Mouse (Mus musculus) midbrain, embryonic 11.5 days (tissue): ENCODE measurements at regions not wholly inside any gene's neighbourhood (a gene's known extent, or its start where the extent isn't known, plus 50 kb on each side); places are given as distances from the start of the nearest gene placed in this dataset.

Experiments used
- ATAC-seq: fragments of 200-750 bp; cut with Nextera tagmentation; 2 replicates; pipeline ENCODE4 v1.8.0; 2017; ENCODE audit warnings: moderate TSS enrichment, moderate library complexity; ENCODE audit not compliant: low FRiP score
- DNase-seq: peaks from one replicate; pipeline ENCODE4 v3.0.0; 2015; ENCODE audit warnings: low spot score; ENCODE audit errors: missing footprints
- H3K27ac ChIP-seq: fragments of 300-500 bp; sonication (generic); 2 replicates; pipeline ENCODE4 v1.5.1; 2014; ENCODE audit warnings: low read depth, low read length
- H3K27me3 ChIP-seq: fragments of 300-500 bp; sonication (generic); 2 replicates; pipeline ENCODE4 v1.6.1; 2014; ENCODE audit warnings: mild to moderate bottlenecking, low read length, moderate library complexity, mixed read lengths; ENCODE audit not compliant: control insufficient read depth, insufficient read depth
- H3K36me3 ChIP-seq: fragments of 300-500 bp; sonication (generic); 2 replicates; pipeline ENCODE4 v1.6.1; 2014; ENCODE audit warnings: mild to moderate bottlenecking, low read length, moderate library complexity, mixed read lengths; ENCODE audit not compliant: control insufficient read depth, insufficient read depth
- H3K4me1 ChIP-seq: fragments of 300-500 bp; sonication (generic); 2 replicates; pipeline ENCODE4 v1.6.1; 2014; ENCODE audit warnings: low read length; ENCODE audit not compliant: control insufficient read depth, insufficient read depth
- H3K4me2 ChIP-seq: fragments of 300-500 bp; sonication (generic); 2 replicates; pipeline ENCODE4 v1.6.1; 2014; ENCODE audit warnings: mild to moderate bottlenecking, moderate library complexity
- H3K4me3 ChIP-seq: fragments of 300-500 bp; sonication (generic); 2 replicates; pipeline ENCODE4 v1.5.1; 2014; ENCODE audit warnings: low read depth, low read length
- H3K9ac ChIP-seq: fragments of 300-500 bp; sonication (generic); 2 replicates; pipeline ENCODE4 v1.6.1; 2014; ENCODE audit warnings: low read length
- H3K9me3 ChIP-seq: fragments of 300-500 bp; sonication (generic); 2 replicates; pipeline ENCODE4 v1.6.1; 2016; ENCODE audit warnings: low read length; ENCODE audit not compliant: control insufficient read depth
- WGBS: fragments of 180-500 bp; shearing (Covaris S2); extraction: QIAGEN DNeasy Blood & Tissue Kit; methylation state at CpG from one replicate; pipeline ENCODE4 v1.1.7; 2014; 5-methylcytosine and 5-hydroxymethylcytosine counted together

- 56% methylated on average over 2 of the region's 2 CpGs for WGBS
- no peak for ATAC-seq
Measured at GRCm38 (mm10) chr9:84896073-84896472, 416.5 kb upstream of the Gm11114 start.

GRCm38 (mm10) chr9:84900643-84901042 is 411.9 kb upstream of the Gm11114 start:
- ATAC-seq (no peak), DNase-seq (no peak)
- no peak overlapping the region for H3K9ac ChIP-seq
- H3K36me3 ChIP-seq = no peaks in the 10 kb centered on the region
- WGBS = 64% methylated on average over 2 of the region's 2 CpGs
- H3K4me3 ChIP-seq = no peak overlapping the region
- no peaks in the 10 kb centered on the region for H3K4me1 ChIP-seq
- H3K4me2 ChIP-seq = no peak overlapping the region
- no peak overlapping the region for H3K27ac ChIP-seq
- H3K27me3 ChIP-seq = no peaks in the 10 kb centered on the region
- H3K9me3 ChIP-seq = no peaks in the 10 kb centered on the region

More at GRCm38 (mm10) chr9:84896073-84896472, 416.5 kb upstream of the Gm11114 start:
- H3K27me3 ChIP-seq = no peaks in the 10 kb centered on the region
- no peak overlapping the region for H3K4me2 ChIP-seq
- no peak overlapping the region for H3K27ac ChIP-seq
- no peaks in the 10 kb centered on the region for H3K9me3 ChIP-seq
- no peak overlapping the region for H3K9ac ChIP-seq
- H3K4me1 ChIP-seq = no peaks in the 10 kb centered on the region
- H3K36me3 ChIP-seq = no peaks in the 10 kb centered on the region
- DNase-seq = no peak
- no peak overlapping the region for H3K4me3 ChIP-seq

GRCm38 (mm10) chr9:84906244-84906643 is 406.3 kb upstream of the Gm11114 start:
- ATAC-seq (no peak), DNase-seq (no peak)
- Histone ChIP-seq H3K4me1 (no peaks in the 10 kb centered on the region), H3K27ac (no peak overlapping the region), H3K36me3 (no peaks in the 10 kb centered on the region), H3K9me3 (no peaks in the 10 kb centered on the region), H3K4me2 (no peak overlapping the region), H3K9ac (no peak overlapping the region), H3K4me3 (no peak overlapping the region), H3K27me3 (no peaks in the 10 kb centered on the region)
- WGBS = 83% methylated on average over 3 of the region's 3 CpGs

GRCm38 (mm10) chr9:84913321-84913720 is 399.3 kb upstream of the Gm11114 start:
- Histone ChIP-seq H3K4me2 (no peak overlapping the region), H3K4me1 (no peaks in the 10 kb centered on the region), H3K36me3 (no peaks in the 10 kb centered on the region), H3K27me3 (no peaks in the 10 kb centered on the region), H3K9me3 (no peaks in the 10 kb centered on the region), H3K9ac (no peak overlapping the region), H3K4me3 (no peak overlapping the region), H3K27ac (no peak overlapping the region)
- 97% methylated on average over 1 of the region's 1 CpGs for WGBS
- DNase-seq = no peak
- no peak for ATAC-seq

GRCm38 (mm10) chr9:84922306-84922705 is 390.3 kb upstream of the Gm11114 start:
- 87% methylated on average over 4 of the region's 4 CpGs for WGBS
- no peak for ATAC-seq

GRCm38 (mm10) chr9:84923966-84924365 is 388.6 kb upstream of the Gm11114 start:
- no peak overlapping the region for H3K4me2 ChIP-seq
- no peaks in the 10 kb centered on the region for H3K27me3 ChIP-seq
- DNase-seq (peak; percentile 61), ATAC-seq (no peak)
- WGBS = 87% methylated on average over 8 of the region's 8 CpGs
- no peak overlapping the region for H3K4me3 ChIP-seq
- no peaks in the 10 kb centered on the region for H3K36me3 ChIP-seq
- H3K27ac ChIP-seq = no peak overlapping the region
- H3K9ac ChIP-seq = no peak overlapping the region
- no peaks in the 10 kb centered on the region for H3K4me1 ChIP-seq
- no peaks in the 10 kb centered on the region for H3K9me3 ChIP-seq

More at GRCm38 (mm10) chr9:84922306-84922705, 390.3 kb upstream of the Gm11114 start:
- H3K9ac ChIP-seq = no peak overlapping the region
- no peaks in the 10 kb centered on the region for H3K9me3 ChIP-seq
- H3K27me3 ChIP-seq = no peaks in the 10 kb centered on the region
- no peaks in the 10 kb centered on the region for H3K36me3 ChIP-seq
- H3K27ac ChIP-seq = no peak overlapping the region
- H3K4me1 ChIP-seq = no peaks in the 10 kb centered on the region
- H3K4me2 ChIP-seq = no peak overlapping the region
- DNase-seq = peak; percentile 73
- H3K4me3 ChIP-seq = no peak overlapping the region

GRCm38 (mm10) chr9:84936291-84937055 is 376.1 kb upstream of the Gm11114 start:
- H3K27ac ChIP-seq = no peak overlapping the region
- no peaks in the 10 kb centered on the region for H3K27me3 ChIP-seq
- 79% methylated on average over 2 of the region's 2 CpGs for WGBS
- no peaks in the 10 kb centered on the region for H3K36me3 ChIP-seq
- DNase-seq (no peak), ATAC-seq (no peak)
- H3K4me3 ChIP-seq = no peak overlapping the region
- H3K4me1 ChIP-seq = no peaks in the 10 kb centered on the region
- no peak overlapping the region for H3K4me2 ChIP-seq
- no peak overlapping the region for H3K9ac ChIP-seq
- no peaks in the 10 kb centered on the region for H3K9me3 ChIP-seq

GRCm38 (mm10) chr9:84966558-84967154 is 345.9 kb upstream of the Gm11114 start:
- no peaks in the 10 kb centered on the region for H3K36me3 ChIP-seq
- WGBS = 94% methylated on average over 11 of the region's 11 CpGs
- H3K27me3 ChIP-seq = no peaks in the 10 kb centered on the region
- no peak overlapping the region for H3K9ac ChIP-seq
- H3K9me3 ChIP-seq = no peaks in the 10 kb centered on the region
- DNase-seq = no peak
- no peak overlapping the region for H3K4me2 ChIP-seq
- no peak overlapping the region for H3K27ac ChIP-seq
- no peak for ATAC-seq
- H3K4me3 ChIP-seq = no peak overlapping the region
- H3K4me1 ChIP-seq = no peaks in the 10 kb centered on the region

GRCm38 (mm10) chr9:84969975-84970608 is 342.5 kb upstream of the Gm11114 start:
- Histone ChIP-seq H3K4me2 (no peak overlapping the region), H3K9ac (no peak overlapping the region), H3K27ac (no peak overlapping the region), H3K4me3 (no peak overlapping the region), H3K4me1 (no peaks in the 10 kb centered on the region), H3K36me3 (no peaks in the 10 kb centered on the region), H3K27me3 (no peaks in the 10 kb centered on the region), H3K9me3 (no peaks in the 10 kb centered on the region)
- WGBS = 83% methylated on average over 3 of the region's 3 CpGs
- ATAC-seq (no peak), DNase-seq (no peak)
